Mouse (Mus musculus) B cell, adult 2 months (primary cell): ENCODE results near the gene Clvs2.

Experiments used
- DNase-seq, 2 experiments: peaks; one replicate each; pipeline ENCODE4 v3.0.0; 2022

The Clvs2 gene

GRCm38 (mm10) chr10:33624131-33624879 is at the start of gene Clvs2:
TSS of gene Clvs2 (minus strand) at chr10:33624769.
- no peak for DNase-seq

DNA sequence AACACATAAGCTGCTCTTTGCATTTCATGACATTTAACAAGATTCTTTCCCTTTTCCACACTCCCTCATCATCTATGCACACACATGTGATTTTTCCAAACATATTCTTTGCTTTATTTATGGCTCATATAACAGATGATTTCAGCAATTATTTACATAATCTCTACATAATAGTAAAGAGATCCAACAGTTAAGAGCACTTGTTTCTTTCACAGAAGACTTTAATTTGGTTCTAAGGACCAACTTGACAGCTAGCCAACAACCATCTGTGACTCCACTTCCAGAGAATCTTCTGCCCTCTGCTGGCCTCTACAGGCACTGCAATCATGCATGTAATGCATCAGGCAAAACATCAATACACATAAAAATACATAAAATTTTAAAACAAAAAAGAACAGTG is 28.6 kb upstream of the Clvs2 start:
- no peak for DNase-seq

- no peak for DNase-seq
Measured at GRCm38 (mm10) chr10:33623577-33623991, 985 bp downstream of the Clvs2 start.

DNA sequence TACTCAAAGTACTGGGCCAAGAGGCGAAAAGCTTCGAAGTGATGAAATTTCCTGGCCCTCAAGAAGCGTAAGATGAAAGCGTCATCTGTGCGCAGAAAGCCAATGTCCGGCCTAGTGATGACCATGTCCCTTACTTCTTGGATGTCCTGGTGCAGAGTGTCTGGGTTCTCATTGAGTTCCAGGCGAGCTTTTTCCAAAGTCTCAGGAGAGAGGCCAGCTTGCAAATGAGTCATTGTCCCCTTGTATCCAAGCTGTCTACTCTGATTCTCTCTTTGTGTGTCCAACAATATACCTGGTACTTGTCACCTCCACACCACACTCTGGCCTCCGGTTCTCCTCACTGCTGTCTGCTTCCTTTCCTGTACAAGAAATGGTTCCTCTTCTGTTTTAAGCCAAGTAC is 1.9 kb downstream of the Clvs2 start:
- no peak for DNase-seq

- no peak for DNase-seq
Measured at GRCm38 (mm10) chr10:33616207-33616606, 8.4 kb downstream of the Clvs2 start.

GRCm38 (mm10) chr10:33613197-33613596 is 11.4 kb downstream of the Clvs2 start:
- no peak for DNase-seq

- no peak for DNase-seq
Measured at GRCm38 (mm10) chr10:33592732-33593131, 31.8 kb downstream of the Clvs2 start.

GRCm38 (mm10) chr10:33588800-33589199 is 35.8 kb downstream of the Clvs2 start:
- DNase-seq, result no peak

GRCm38 (mm10) chr10:33587118-33587517 is 37.5 kb downstream of the Clvs2 start:
- DNase-seq, result no peak

- DNase-seq, result no peak
Measured at GRCm38 (mm10) chr10:33558081-33558480, 66.5 kb downstream of the Clvs2 start.

GRCm38 (mm10) chr10:33540331-33540730 is 84.2 kb downstream of the Clvs2 start:
- no peak for DNase-seq
